Mouse (Mus musculus) activated CD4-positive, CD25-positive, alpha-beta regulatory T cell (primary cell): Measurements from ENCODE around the gene Olfr1262. TPM values are rescaled to one million over a fixed set of nuclear protein-coding genes. Genes with fewer than 3 reads are reported as not detected.

ENCODE experiments used
- polyA plus RNA-seq, 2 experiments: library from polyadenylated mRNA; unstranded; fragments of 100-300 nt; shearing (Covaris generic); gene quantifications; one replicate each; pipeline ENCODE4 v1.2.1; 2017

Olfr1262 gene
- not detected for polyA plus RNA-seq

DNA sequence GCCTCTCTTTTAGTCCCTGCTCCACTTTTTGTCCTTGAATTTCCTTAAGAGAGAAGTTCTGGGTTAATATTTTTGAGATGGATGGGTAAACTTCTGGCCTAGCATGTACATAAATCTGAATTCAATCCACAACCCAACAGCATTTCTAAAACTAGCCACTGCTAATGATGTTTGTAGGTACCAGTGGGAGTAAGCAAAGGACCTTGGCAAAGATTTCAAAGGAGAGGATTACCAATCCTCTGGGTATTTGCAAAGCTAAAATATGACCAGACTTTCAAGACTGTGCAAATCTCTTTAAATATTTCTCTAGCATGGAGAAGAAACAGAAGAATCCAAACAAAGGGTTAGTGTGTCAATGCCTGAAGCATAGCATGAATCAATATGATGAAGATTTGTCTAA lies at the start of gene Olfr1262:
Gene Olfr1262 (plus strand): TSS at position 301 of the 400 bp plus-strand sequence.

GRCm38 (mm10) chr2:89974184-89974583 lies 25.8 kb upstream of the Olfr1262 start, which contains the start of gene Olfr1260:
Gene Olfr1260 (plus strand): TSS chr2:89974340.

DNA sequence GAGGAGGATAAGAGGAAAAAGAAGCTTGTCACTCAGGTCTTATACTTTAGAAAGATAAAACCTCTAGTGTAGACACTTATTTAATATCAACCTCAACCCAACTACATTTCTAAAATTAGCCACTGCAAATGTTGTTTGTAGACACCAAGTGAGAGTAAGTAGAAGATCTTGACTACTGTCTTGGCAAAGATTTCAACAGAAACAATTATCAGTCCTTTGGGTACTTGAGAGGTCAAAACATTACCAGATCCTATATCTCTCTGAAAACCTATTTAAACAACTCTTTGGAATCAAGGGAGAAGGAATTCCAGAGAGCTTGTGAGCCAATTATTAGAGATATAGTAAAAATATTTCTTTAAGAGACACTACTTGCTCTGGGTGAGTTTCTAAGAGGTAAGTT lies 9.0 kb upstream of the Olfr1262 start, which contains the start of gene Olfr1261:
Gene Olfr1261 (plus strand): TSS at position 301 of the 400 bp plus-strand sequence.

DNA sequence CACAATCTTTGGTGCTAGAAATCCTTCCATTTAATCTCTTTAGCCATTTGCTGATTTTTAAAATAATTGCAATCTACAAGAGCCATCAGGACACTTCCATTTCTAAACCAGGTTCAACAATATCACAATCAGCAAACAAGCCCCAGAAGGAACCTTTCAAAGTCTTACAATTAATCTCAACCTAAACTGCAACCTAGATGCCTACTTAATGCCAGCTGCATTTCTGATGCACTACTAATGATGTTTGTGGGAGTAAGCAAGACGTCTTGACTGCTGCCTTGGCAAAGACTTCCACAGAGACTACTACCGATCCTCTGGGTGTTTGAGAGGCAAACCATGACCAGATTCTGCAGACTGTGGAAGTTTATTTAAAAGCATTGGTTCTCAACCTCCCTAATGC lies 11.9 kb downstream of the Olfr1262 start, which contains the start of gene Olfr1263:
Gene Olfr1263 (plus strand): TSS at position 301 of the 400 bp plus-strand sequence.

DNA sequence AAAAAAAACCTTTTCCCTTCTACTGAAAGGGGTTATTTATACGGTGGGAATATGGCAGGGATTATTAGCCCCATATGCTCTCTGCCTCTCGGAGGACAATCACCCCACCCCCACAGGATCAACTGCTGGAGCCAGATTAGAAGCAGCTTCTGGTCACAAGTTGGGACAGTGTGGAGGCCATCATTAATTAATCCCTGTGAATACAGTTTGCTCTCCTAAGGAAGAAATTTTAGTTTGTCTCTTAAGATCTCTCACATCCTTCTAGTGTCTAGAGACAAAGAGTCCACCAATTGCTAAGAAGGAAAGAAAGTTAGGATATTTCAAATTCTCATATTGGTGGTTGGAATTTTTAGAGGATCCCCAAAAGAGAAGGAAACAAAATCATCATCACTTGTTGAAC lies 25.5 kb downstream of the Olfr1262 start, which contains the start of gene Olfr1264:
Gene Olfr1264 (minus strand): TSS at position 101 of the 400 bp plus-strand sequence.

GRCm38 (mm10) chr2:90035037-90035436 lies 35.1 kb downstream of the Olfr1262 start, which contains the start of gene Olfr1265:
Gene Olfr1265 (plus strand): TSS chr2:90035337.

Other genes with a start within 250 kb of the Olfr1262 start
- under 1 TPM in 1 of 2 experiments, not detected in 1; 0.31 TPM for gene Olfr1253, start 243.1 kb upstream of the Olfr1262 start, polyA plus RNA-seq
- not detected for gene Olfr1254, start 206.5 kb upstream of the Olfr1262 start, polyA plus RNA-seq
- gene Olfr1255, start 188.1 kb upstream of the Olfr1262 start, polyA plus RNA-seq = not detected
- not detected for gene Olfr1256, start 158.6 kb upstream of the Olfr1262 start, polyA plus RNA-seq
- not detected for gene Olfr48, start 151.9 kb upstream of the Olfr1262 start, polyA plus RNA-seq
- not detected for gene Olfr1257, start 121.7 kb upstream of the Olfr1262 start, polyA plus RNA-seq
- not detected for gene Olfr1258, start 72.8 kb upstream of the Olfr1262 start, polyA plus RNA-seq
- gene Olfr1259, start 51.5 kb upstream of the Olfr1262 start, polyA plus RNA-seq = not detected
- under 1 TPM in 1 of 2 experiments, not detected in 1; 0.04 TPM for gene Olfr1260, start 25.8 kb upstream of the Olfr1262 start, polyA plus RNA-seq
- gene Olfr1261, start 8.9 kb upstream of the Olfr1262 start, polyA plus RNA-seq = not detected
- not detected for gene Olfr1263, start 12.0 kb downstream of the Olfr1262 start, polyA plus RNA-seq
- not detected for gene Olfr1264, start 25.4 kb downstream of the Olfr1262 start, polyA plus RNA-seq
- gene Olfr1265, start 35.2 kb downstream of the Olfr1262 start, polyA plus RNA-seq = not detected
- not detected for gene Olfr140, start 63.4 kb downstream of the Olfr1262 start, polyA plus RNA-seq
- under 1 TPM; 0.16 to 0.17 TPM for gene Olfr1269, start 121.3 kb downstream of the Olfr1262 start, polyA plus RNA-seq
- under 1 TPM in 1 of 2 experiments, not detected in 1; 0.29 TPM for gene Olfr32, start 142.2 kb downstream of the Olfr1262 start, polyA plus RNA-seq
- gene Olfr1270, start 152.9 kb downstream of the Olfr1262 start, polyA plus RNA-seq = not detected
- gene Olfr1506, start 224.3 kb downstream of the Olfr1262 start, polyA plus RNA-seq = under 1 TPM in 1 of 2 experiments, not detected in 1; 0.07 TPM